Mouse (Mus musculus) heart, adult 2 months (tissue): ENCODE measurements around the gene Tas2r143.

Experiments used
- CTCF ChIP-seq: fragments of 200-600 bp; IDR thresholded peaks from 2 replicates; pipeline ENCODE4 v1.8.1; 2022; ENCODE audit warnings: antibody characterized with exemption, mild to moderate bottlenecking, moderate library complexity
- POLR2A ChIP-seq: fragments of 200-500 bp; IDR thresholded peaks from 2 replicates; pipeline ENCODE4 v1.6.1; 2011; ENCODE audit warnings: mild to moderate bottlenecking, low read depth, low read length, control low read depth; ENCODE audit not compliant: insufficient read depth

DNA sequence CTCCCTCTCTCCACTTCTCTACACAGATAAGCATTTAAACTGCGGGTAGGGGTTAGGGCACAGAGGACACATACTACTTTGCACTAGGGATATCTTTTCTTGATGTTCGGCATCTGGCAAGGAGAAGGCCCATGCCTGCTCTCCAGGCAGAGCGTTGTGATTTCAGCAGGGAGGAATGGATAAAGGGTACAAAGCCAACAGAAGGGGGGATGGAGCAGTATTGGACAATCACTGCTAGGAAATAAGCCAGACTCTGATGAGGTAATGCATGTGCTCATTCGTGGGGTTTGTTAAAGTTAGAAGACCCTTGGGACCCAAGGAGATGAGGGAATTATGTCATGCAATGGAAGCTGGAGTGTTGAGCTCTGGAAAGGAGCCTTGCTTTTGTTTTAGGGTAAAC is 25.3 kb upstream of the Tas2r143 start:
- TF ChIP-seq CTCF (no peak), POLR2A (no peak)
